Mouse (Mus musculus) C2C12 (cell line): ENCODE measurements around the gene Atp6v0d1. TPM values are rescaled to one million over a fixed set of nuclear protein-coding genes. Genes with fewer than 3 reads are reported as not detected.

Source experiments
- H3K27me3 ChIP-seq: one replicate; pipeline ENCODE4 v1.6.1; 2011; ENCODE audit not compliant: control insufficient read depth, insufficient read depth, insufficient read length
- H3K36me3 ChIP-seq: one replicate; pipeline ENCODE4 v1.6.1; 2011; ENCODE audit not compliant: control insufficient read depth, insufficient read depth
- H3K4me3 ChIP-seq: one replicate; pipeline ENCODE4 v1.5.1; 2011; ENCODE audit warnings: mild to moderate bottlenecking, control low read depth; ENCODE audit not compliant: poor library complexity, insufficient read depth, severe bottlenecking
- H3K79me2 ChIP-seq: one replicate; pipeline ENCODE4 v1.6.1; 2011; ENCODE audit not compliant: control insufficient read depth, insufficient read depth
- H3K79me3 ChIP-seq: one replicate; pipeline ENCODE4 v1.6.1; 2011; ENCODE audit warnings: low read depth, control low read depth
- H3ac ChIP-seq: one replicate; pipeline ENCODE3; 2011; ENCODE audit warnings: low read depth; ENCODE audit not compliant: control insufficient read depth, insufficient read length
- CEBPB ChIP-seq: IDR thresholded peaks from one replicate; pipeline ENCODE4 v1.6.1; 2011; ENCODE audit warnings: low read depth, mild to moderate bottlenecking, control low read depth, moderate library complexity
- CTCF ChIP-seq: IDR thresholded peaks from one replicate; pipeline ENCODE4 v1.5.1; 2011; ENCODE audit not compliant: control insufficient read depth, insufficient read depth, insufficient read length
- FOSL1 ChIP-seq: IDR thresholded peaks from one replicate; pipeline ENCODE4 v1.8.0; 2011; ENCODE audit warnings: mild to moderate bottlenecking, low read length; ENCODE audit not compliant: poor library complexity, insufficient read depth, severe bottlenecking
- MAX ChIP-seq: IDR thresholded peaks from one replicate; pipeline ENCODE4 v1.6.1; 2011; ENCODE audit warnings: mild to moderate bottlenecking, control low read depth
- MYOD1 ChIP-seq: IDR thresholded peaks from one replicate; pipeline ENCODE4 v1.6.1; 2011; ENCODE audit warnings: low read depth; ENCODE audit not compliant: control insufficient read depth, insufficient read length
- MYOG ChIP-seq: IDR thresholded peaks from one replicate; pipeline ENCODE4 v1.6.1; 2011; ENCODE audit not compliant: control insufficient read depth, insufficient read length; ENCODE audit errors: extremely low read depth
- USF1 ChIP-seq: IDR thresholded peaks from one replicate; pipeline ENCODE4 v1.6.1; 2011; ENCODE audit warnings: low read depth, mild to moderate bottlenecking, control low read depth, moderate library complexity
- polyA plus RNA-seq: library from polyadenylated mRNA; unstranded; fragments of >200 nt; fragmentation: generic; extraction: Trizol; gene quantifications from one replicate; pipeline ENCODE4 v1.2.1, GENCODE M21; 2012; ENCODE audit warnings: missing spikeins

The Atp6v0d1 gene
- polyA plus RNA-seq, 1 experiment = 95.1 TPM

GRCm38 (mm10) chr8:105546384-105547350 is 19.2 kb downstream of the Atp6v0d1 start:
- TF ChIP-seq MYOD1 (no peak), CEBPB (no peak), MYOG (no peak), USF1 (no peak), CTCF (no peak), MAX (no peak), FOSL1 (no peak)

GRCm38 (mm10) chr8:105545249-105545648 is 20.6 kb downstream of the Atp6v0d1 start:
- H3K4me3 ChIP-seq = no peak overlapping the region
- no peaks in the 10 kb centered on the region for H3K27me3 ChIP-seq
- no peaks in the 10 kb centered on the region for H3K36me3 ChIP-seq
- TF ChIP-seq MAX (no peak), MYOD1 (no peak), MYOG (no peak), CTCF (no peak)
- no peaks in the 10 kb centered on the region for H3K79me3 ChIP-seq
- H3ac ChIP-seq = no peak overlapping the region
- H3K79me2 ChIP-seq = no peaks in the 10 kb centered on the region

More at GRCm38 (mm10) chr8:105546384-105547350, 19.2 kb downstream of the Atp6v0d1 start:
- no peak overlapping the region for H3ac ChIP-seq
- H3K27me3 ChIP-seq = no peaks in the 10 kb centered on the region
- H3K4me3 ChIP-seq = no peak overlapping the region
- no peaks in the 10 kb centered on the region for H3K79me3 ChIP-seq
- H3K79me2 ChIP-seq = no peaks in the 10 kb centered on the region
- H3K36me3 ChIP-seq = no peaks in the 10 kb centered on the region

GRCm38 (mm10) chr8:105544544-105545205 is 21.2 kb downstream of the Atp6v0d1 start:
- no peak overlapping the region for H3K4me3 ChIP-seq
- H3K79me3 ChIP-seq = no peaks in the 10 kb centered on the region
- H3K79me2 ChIP-seq = no peaks in the 10 kb centered on the region
- no peak for TF ChIP-seq MAX
- no peak for TF ChIP-seq CEBPB
- no peak for TF ChIP-seq MYOD1
- TF ChIP-seq CTCF = no peak
- no peak for TF ChIP-seq MYOG
- TF ChIP-seq FOSL1 = no peak
- no peak for TF ChIP-seq USF1
- no peaks in the 10 kb centered on the region for H3K36me3 ChIP-seq
- no peaks in the 10 kb centered on the region for H3K27me3 ChIP-seq
- H3ac ChIP-seq = no peak overlapping the region

DNA sequence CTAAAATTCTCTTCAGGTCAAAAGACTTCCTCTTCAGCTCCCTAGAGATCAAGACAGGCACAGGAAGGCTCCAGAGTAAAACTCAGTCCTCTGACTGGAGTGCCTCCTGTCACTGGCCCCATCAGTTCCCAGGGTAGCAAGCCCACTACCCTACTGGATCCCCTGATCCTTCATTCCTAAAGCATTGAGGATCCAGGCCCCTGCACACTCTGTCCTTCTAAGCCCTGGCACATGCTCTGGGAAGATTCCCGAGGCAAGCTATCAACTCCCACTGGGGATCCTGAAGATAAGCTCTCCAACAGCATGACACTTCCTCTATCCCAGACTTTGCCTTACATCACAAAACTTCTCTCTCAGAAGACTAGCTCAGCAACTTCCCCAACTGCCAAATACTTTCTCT is 22.1 kb downstream of the Atp6v0d1 start:
- no peaks in the 10 kb centered on the region for H3K79me2 ChIP-seq
- no peak overlapping the region for H3K4me3 ChIP-seq
- H3K36me3 ChIP-seq = no peaks in the 10 kb centered on the region
- TF ChIP-seq USF1 (no peak), CEBPB (no peak), MAX (no peak), FOSL1 (no peak), MYOG (no peak), MYOD1 (no peak)
- no peak overlapping the region for H3ac ChIP-seq
- H3K79me3 ChIP-seq = no peaks in the 10 kb centered on the region
- no peaks in the 10 kb centered on the region for H3K27me3 ChIP-seq

DNA sequence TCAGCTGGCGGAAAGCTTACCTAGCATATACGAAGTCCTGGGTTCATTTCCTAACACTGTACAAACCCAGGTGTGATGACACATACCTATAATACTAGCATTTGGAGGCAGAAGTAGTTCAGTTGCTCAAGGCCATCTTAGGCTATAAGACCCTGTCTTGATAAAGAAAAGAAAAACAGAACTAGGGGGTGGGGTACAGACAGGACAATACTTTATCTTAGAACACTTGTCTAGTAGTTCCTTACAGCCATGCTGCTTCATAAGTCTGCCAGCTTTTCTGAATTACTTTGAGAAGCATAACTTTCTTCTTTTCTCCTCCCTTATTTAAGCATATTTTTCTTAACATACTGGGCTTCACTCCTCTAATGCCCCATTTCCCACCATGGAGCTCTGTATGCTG is 23.0 kb downstream of the Atp6v0d1 start:
- peaks cover 5% of the 10 kb centered on the region for H3K36me3 ChIP-seq
- no peak overlapping the region for H3K4me3 ChIP-seq
- H3ac ChIP-seq = no peak overlapping the region
- no peaks in the 10 kb centered on the region for H3K79me2 ChIP-seq
- no peaks in the 10 kb centered on the region for H3K79me3 ChIP-seq
- H3K27me3 ChIP-seq = no peaks in the 10 kb centered on the region
- TF ChIP-seq FOSL1 (no peak), USF1 (no peak), MYOG (no peak), MAX (no peak), CTCF (no peak), MYOD1 (no peak), CEBPB (no peak)
